Mouse (Mus musculus) heart, embryonic 12.5 days (tissue): ENCODE data around the gene Rfc2. TPM values are rescaled to one million over a fixed set of nuclear protein-coding genes. Genes with fewer than 3 reads are reported as not detected.

Source experiments
- ATAC-seq: fragments of 200-750 bp; cut with Nextera tagmentation; 2 replicates; pipeline ENCODE4 v1.8.0; 2017; ENCODE audit warnings: moderate TSS enrichment, moderate library complexity; ENCODE audit not compliant: insufficient number of reproducible peaks, low FRiP score
- H3K27ac ChIP-seq: fragments of 300-500 bp; sonication (generic); 2 replicates; pipeline ENCODE4 v1.5.1; 2016; ENCODE audit warnings: mild to moderate bottlenecking, moderate library complexity; ENCODE audit not compliant: poor library complexity, severe bottlenecking
- H3K27me3 ChIP-seq: fragments of 300-500 bp; sonication (generic); replicated peaks from 2 replicates; pipeline ENCODE4 v1.6.1; 2016; ENCODE audit warnings: mild to moderate bottlenecking, moderate library complexity
- H3K36me3 ChIP-seq: fragments of 300-500 bp; sonication (generic); 2 replicates; pipeline ENCODE4 v1.6.1; 2016; ENCODE audit warnings: mild to moderate bottlenecking, moderate library complexity
- H3K4me1 ChIP-seq: fragments of 300-500 bp; sonication (generic); replicated peaks from 2 replicates; pipeline ENCODE4 v1.6.1; 2016; ENCODE audit warnings: mild to moderate bottlenecking
- H3K4me2 ChIP-seq: fragments of 300-500 bp; sonication (generic); 2 replicates; pipeline ENCODE4 v1.6.1; 2016; ENCODE audit warnings: mild to moderate bottlenecking, moderate library complexity
- H3K4me3 ChIP-seq: fragments of 300-500 bp; sonication (generic); 2 replicates; pipeline ENCODE4 v1.5.1; 2016; ENCODE audit warnings: mild to moderate bottlenecking
- H3K9ac ChIP-seq: fragments of 300-500 bp; sonication (generic); 2 replicates; pipeline ENCODE4 v1.6.1; 2016; ENCODE audit warnings: mild to moderate bottlenecking, moderate library complexity
- H3K9me3 ChIP-seq: fragments of 300-500 bp; sonication (generic); replicated peaks from 2 replicates; pipeline ENCODE4 v1.6.1; 2016; ENCODE audit warnings: mild to moderate bottlenecking, moderate library complexity
- WGBS: fragments of 180-500 bp; shearing (Covaris S2); methylation state at CpG from one replicate; pipeline ENCODE4 v1.1.7; 2016; 5-methylcytosine and 5-hydroxymethylcytosine counted together
- polyA plus RNA-seq: library from polyadenylated mRNA; unstranded; fragments of >200 nt; fragmentation: Nextera tagmentation; extraction: Ambion mirVana; gene quantifications from 2 replicates; pipeline ENCODE4 v1.2.1, GENCODE M21; 2016

Rfc2 gene
- polyA plus RNA-seq, 1 experiment from 2014 or later: 199 TPM

DNA sequence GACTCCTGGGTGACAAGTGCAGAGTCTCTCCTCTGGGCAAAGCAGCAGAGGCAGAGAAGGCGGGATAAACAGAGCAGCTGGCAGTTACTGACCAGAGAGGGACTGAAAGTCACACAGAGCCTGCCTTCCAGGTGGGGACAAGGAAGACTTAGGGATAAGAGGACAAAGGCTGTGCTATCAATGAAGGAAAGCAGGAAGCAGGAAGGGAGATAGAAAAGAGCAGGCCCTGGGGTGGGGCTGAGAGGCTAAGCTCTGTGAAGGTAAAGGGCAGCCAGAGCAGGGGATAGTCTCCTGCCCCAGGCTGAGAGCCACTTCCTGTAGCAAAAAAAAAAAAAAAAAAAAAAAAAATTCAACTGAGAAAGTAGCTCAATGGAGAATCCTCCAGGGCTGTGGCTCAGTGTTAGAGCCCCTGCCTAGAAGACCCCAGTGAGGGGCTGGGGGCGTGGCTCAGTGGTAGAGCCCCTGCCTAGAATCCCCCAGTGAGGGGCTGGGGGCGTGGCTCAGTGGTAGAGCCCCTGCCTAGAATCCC lies 31.5 kb upstream of the Rfc2 start:
- H3K4me1 ChIP-seq: peaks cover 22% of the 10 kb centered on the region
- H3K27ac ChIP-seq: peak overlapping the region; percentile 10; the same call in 1 of the 2 replicates
- no peak overlapping the region for H3K4me2 ChIP-seq

GRCm38 (mm10) chr5:134550836-134551232 lies 30.3 kb upstream of the Rfc2 start:
- peak overlapping the region; percentile 84 for H3K27ac ChIP-seq
- H3K9me3 ChIP-seq: no peaks in the 10 kb centered on the region
- H3K27me3 ChIP-seq: 0 out of 2 replicates have a peak, but pooled peaks cover 8% of the 10 kb centered on the region
- no peak for ATAC-seq
- H3K36me3 ChIP-seq: no peaks in the 10 kb centered on the region
- peaks cover 31% of the 10 kb centered on the region for H3K4me1 ChIP-seq
- H3K4me2 ChIP-seq: peak overlapping the region; percentile 77
- H3K4me3 ChIP-seq: peak overlapping the region; percentile 73
- H3K9ac ChIP-seq: peak overlapping the region; percentile 78
- 12% methylated on average over 6 of the region's 6 CpGs for WGBS

More for the DNA sequence above, 31.5 kb upstream of the Rfc2 start:
- WGBS: 83% methylated on average over 3 of the region's 3 CpGs
- Histone ChIP-seq H3K36me3 (no peaks in the 10 kb centered on the region), H3K4me3 (no peak overlapping the region), H3K27me3 (0 out of 2 replicates have a peak, but pooled peaks cover 8% of the 10 kb centered on the region), H3K9ac (no peak overlapping the region), H3K9me3 (no peaks in the 10 kb centered on the region)
- ATAC-seq: no peak

- no peaks in the 10 kb centered on the region for H3K9me3 ChIP-seq
- 2% methylated on average over 51 of the region's 52 CpGs for WGBS
- H3K9ac ChIP-seq: peak overlapping the region; percentile 78
- H3K4me1 ChIP-seq: peaks cover 31% of the 10 kb centered on the region
- H3K4me2 ChIP-seq: peak overlapping the region; percentile 77
- peak; percentile 19 for ATAC-seq
- H3K36me3 ChIP-seq: no peaks in the 10 kb centered on the region
- peak overlapping the region; percentile 73 for H3K4me3 ChIP-seq
- peak overlapping the region; percentile 84 for H3K27ac ChIP-seq
- 0 out of 2 replicates have a peak, but pooled peaks cover 8% of the 10 kb centered on the region for H3K27me3 ChIP-seq
Measured at GRCm38 (mm10) chr5:134551233-134552109, 29.7 kb upstream of the Rfc2 start.

- Histone ChIP-seq H3K9ac (peak within 1 kb of the TSS; percentile 78), H3K4me1 (peaks cover 31% of the 10 kb centered on the region), H3K27ac (peak within 1 kb of the TSS; percentile 84), H3K4me3 (peak within 1 kb of the TSS; percentile 73), H3K27me3 (0 out of 2 replicates have a peak, but pooled peaks cover 8% of the 10 kb centered on the region), H3K4me2 (peak within 1 kb of the TSS; percentile 77), H3K36me3 (no peaks in the 10 kb centered on the region), H3K9me3 (0 out of 2 replicates have a peak, but pooled peaks cover 3% of the 10 kb centered on the region)
- ATAC-seq: peak; percentile 88
- 1% methylated on average over 61 of the region's 61 CpGs for WGBS
Measured at GRCm38 (mm10) chr5:134552110-134552972, 28.8 kb upstream of the Rfc2 start, which contains the start of gene Clip2. Clip2 (minus strand) TSS chr5:134552434.

GRCm38 (mm10) chr5:134553951-134554546 lies 27.1 kb upstream of the Rfc2 start:
- Histone ChIP-seq H3K4me1 (peaks cover 28% of the 10 kb centered on the region), H3K36me3 (no peaks in the 10 kb centered on the region), H3K9ac (no peak overlapping the region), H3K27me3 (0 out of 2 replicates have a peak, but pooled peaks cover 8% of the 10 kb centered on the region), H3K9me3 (0 out of 2 replicates have a peak, but pooled peaks cover 3% of the 10 kb centered on the region), H3K4me3 (no peak overlapping the region), H3K4me2 (no peak overlapping the region), H3K27ac (no peak overlapping the region)
- ATAC-seq: no peak
- WGBS: 77% methylated on average over 5 of the region's 5 CpGs

DNA sequence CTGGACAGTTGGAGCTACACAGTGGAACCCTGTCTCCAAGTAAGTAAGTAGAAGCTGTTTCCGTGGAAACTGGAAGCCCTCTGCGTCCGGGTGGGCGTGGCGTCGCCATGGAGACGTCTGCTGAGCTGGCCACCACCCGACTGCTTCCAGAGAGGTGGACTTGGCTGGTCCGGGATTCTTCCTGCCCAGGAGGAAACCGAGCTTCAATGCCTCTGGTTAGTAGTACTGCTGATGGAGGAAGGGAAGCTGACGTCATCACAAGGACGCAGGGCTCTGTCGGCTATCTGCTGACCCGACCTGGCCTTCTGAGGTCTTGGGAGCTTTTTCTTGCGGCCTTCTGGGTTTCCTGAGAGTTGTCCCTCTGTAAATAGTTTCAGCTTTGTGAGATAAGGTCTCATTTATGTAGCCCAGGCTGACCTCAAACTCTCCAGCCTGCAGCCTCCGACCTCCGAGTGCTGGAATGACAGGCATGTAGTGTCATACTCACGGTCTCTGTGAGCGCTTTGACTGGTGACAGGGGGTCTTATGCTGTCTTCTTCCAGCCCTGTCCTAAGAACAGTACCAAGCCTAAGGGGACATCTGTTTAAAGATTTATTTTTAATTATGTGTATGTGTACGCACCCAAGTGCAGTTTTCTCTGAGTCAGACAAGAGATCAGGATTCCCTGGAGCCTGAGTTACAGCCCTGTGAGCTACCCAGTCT lies 25.6 kb upstream of the Rfc2 start:
- Histone ChIP-seq H3K9me3 (0 out of 2 replicates have a peak, but pooled peaks cover 3% of the 10 kb centered on the region), H3K27ac (peak overlapping the region; percentile 37), H3K9ac (no peak overlapping the region), H3K4me1 (peaks cover 25% of the 10 kb centered on the region), H3K36me3 (no peaks in the 10 kb centered on the region), H3K4me2 (peak overlapping the region; percentile 46), H3K4me3 (no peak overlapping the region), H3K27me3 (0 out of 2 replicates have a peak, but pooled peaks cover 4% of the 10 kb centered on the region)
- 8% methylated on average over 20 of the region's 20 CpGs for WGBS
- ATAC-seq: peak; percentile 65

- no peaks in the 10 kb centered on the region for H3K36me3 ChIP-seq
- H3K27ac ChIP-seq: no peak within 1 kb of the TSS
- H3K27me3 ChIP-seq: no peaks in the 10 kb centered on the region
- H3K9me3 ChIP-seq: peaks cover 3% of the 10 kb centered on the region; the same call in 1 of the 2 replicates
- peaks cover 8% of the 10 kb centered on the region for H3K4me1 ChIP-seq
- no peak within 1 kb of the TSS for H3K4me2 ChIP-seq
- 76% methylated on average over 7 of the region's 7 CpGs for WGBS
- no peak within 1 kb of the TSS for H3K9ac ChIP-seq
- no peak for ATAC-seq
- H3K4me3 ChIP-seq: no peak within 1 kb of the TSS
Measured at GRCm38 (mm10) chr5:134560071-134560449, 21.1 kb upstream of the Rfc2 start, which contains the start of gene Syna. Syna (minus strand) TSS chr5:134560171.

DNA sequence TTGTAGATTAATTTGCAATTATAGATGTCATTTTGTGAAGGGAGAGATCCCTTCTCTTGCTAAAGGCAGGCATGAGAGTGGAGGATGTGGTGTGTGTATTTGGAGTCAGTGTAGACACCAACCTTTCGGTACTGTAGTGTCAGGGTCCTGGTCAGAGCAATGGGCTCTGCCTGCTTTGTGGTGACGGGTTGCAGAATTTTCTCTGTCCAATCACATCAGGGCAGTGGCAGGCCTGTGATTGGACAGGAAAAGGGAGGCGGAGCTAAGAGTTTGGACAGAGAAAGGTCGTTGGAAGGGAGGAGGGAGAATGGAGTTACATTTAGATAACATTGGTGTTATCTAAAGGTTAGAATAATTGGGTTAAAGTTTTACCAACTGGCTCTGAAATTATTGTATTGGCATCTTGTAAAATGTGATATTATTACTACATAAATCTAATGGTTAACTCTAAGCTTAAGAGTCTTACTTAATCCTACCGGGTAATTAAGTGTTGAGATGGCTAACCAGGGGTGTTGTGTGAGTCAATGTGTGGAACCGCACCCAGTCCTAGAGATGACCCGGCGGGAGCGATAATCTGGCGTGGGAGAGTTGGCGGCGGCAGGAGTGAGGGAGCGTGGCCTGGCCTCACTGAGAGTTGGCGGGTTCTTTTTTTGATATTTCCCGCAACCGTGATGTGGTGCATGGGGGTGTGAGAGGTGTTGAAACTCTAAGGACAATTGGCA lies 20.6 kb upstream of the Rfc2 start:
- Histone ChIP-seq H3K27ac (no peak overlapping the region), H3K27me3 (no peaks in the 10 kb centered on the region), H3K4me1 (peaks cover 2% of the 10 kb centered on the region), H3K4me3 (no peak overlapping the region), H3K9me3 (peaks cover 3% of the 10 kb centered on the region; the same call in 1 of the 2 replicates), H3K36me3 (no peaks in the 10 kb centered on the region), H3K4me2 (no peak overlapping the region), H3K9ac (no peak overlapping the region)
- WGBS: 73% methylated on average over 16 of the region's 16 CpGs
- ATAC-seq: no peak

GRCm38 (mm10) chr5:134564272-134564671 lies 16.9 kb upstream of the Rfc2 start:
- ATAC-seq: no peak
- Histone ChIP-seq H3K27me3 (no peaks in the 10 kb centered on the region), H3K4me3 (no peak overlapping the region), H3K4me2 (no peak overlapping the region), H3K4me1 (no peaks in the 10 kb centered on the region), H3K36me3 (no peaks in the 10 kb centered on the region), H3K27ac (no peak overlapping the region), H3K9ac (no peak overlapping the region), H3K9me3 (no peaks in the 10 kb centered on the region; the same call in 1 of the 2 replicates)
- 97% methylated on average over 2 of the region's 2 CpGs for WGBS
